Comparison of ENCODE assay signal across 15 mouse cellular contexts in genomic region chr5:148266841-148267240, GRCm38 (mm10).
DNase-seq lines count a peak whose midpoint lies in the region; ATAC-seq lines count a peak whose summit lies in the region.
"Had no signal": no experiment of that assay in that cellular context is flagged by ENCODE, and none has a peak within 500 bp of the region (broad histone marks: within the 10 kb centered on the region; RNA-seq: fewer than 3 reads in every experiment).

No protein-coding gene starts in this region.

- no peaks in the 10 kb centered on the region for H3K36me3 ChIP-seq in heart, embryonic 11.5 days (ENCODE audit: control insufficient read depth, insufficient read depth, low read length)
- no peaks in the 10 kb centered on the region for H3K36me3 ChIP-seq in midbrain, embryonic 14.5 days (ENCODE audit: control insufficient read depth, insufficient read depth, low read length)
- H3K36me3 ChIP-seq in midbrain, embryonic 11.5 days (ENCODE audit: control insufficient read depth, insufficient read depth, low read length) = no peaks in the 10 kb centered on the region
- H3K36me3 ChIP-seq in neural tube, embryonic 15.5 days = no peaks in the 10 kb centered on the region
- no peaks in the 10 kb centered on the region for H3K36me3 ChIP-seq in liver, embryonic 11.5 days (ENCODE audit: control insufficient read depth, insufficient read depth, low read length)

- H3K27ac ChIP-seq in heart, embryonic 11.5 days (ENCODE audit: low read depth, low read length) = peak overlapping the region; percentile 78; the same call in 1 of the 2 replicates
- no peak overlapping the region for H3K27ac ChIP-seq in midbrain, embryonic 14.5 days (replicated peaks; ENCODE audit: low read depth, low read length)
- no peak overlapping the region for H3K27ac ChIP-seq in midbrain, embryonic 11.5 days (ENCODE audit: low read depth, low read length)
- H3K27ac ChIP-seq in neural tube, embryonic 15.5 days (replicated peaks) = no peak overlapping the region
- H3K27ac ChIP-seq in liver, embryonic 11.5 days (ENCODE audit: low read depth, low read length) = no peak overlapping the region

- peak overlapping the region; percentile 57 for H3K4me3 ChIP-seq in heart, embryonic 11.5 days (ENCODE audit: low read depth, low read length)
- no peak overlapping the region for H3K4me3 ChIP-seq in midbrain, embryonic 14.5 days (replicated peaks; ENCODE audit: low read depth, low read length)
- no peak overlapping the region for H3K4me3 ChIP-seq in midbrain, embryonic 11.5 days (ENCODE audit: low read depth, low read length)
- H3K4me3 ChIP-seq in neural tube, embryonic 15.5 days (replicated peaks) = no peak overlapping the region
- H3K4me3 ChIP-seq in liver, embryonic 11.5 days (ENCODE audit: low read depth, low read length) = no peak overlapping the region
- H3K4me3 ChIP-seq: erythroblast, embryonic 14.5 days had no signal

- no peaks in the 10 kb centered on the region for H3K27me3 ChIP-seq in heart, embryonic 11.5 days (ENCODE audit: control insufficient read depth, insufficient read depth, low read length)
- no peaks in the 10 kb centered on the region for H3K27me3 ChIP-seq in midbrain, embryonic 14.5 days (ENCODE audit: control insufficient read depth, insufficient read depth, low read length)
- 0 out of 2 replicates have a peak, but pooled peaks cover 3% of the 10 kb centered on the region for H3K27me3 ChIP-seq in midbrain, embryonic 11.5 days (ENCODE audit: control insufficient read depth, insufficient read depth, low read length)
- no peaks in the 10 kb centered on the region for H3K27me3 ChIP-seq in neural tube, embryonic 15.5 days (replicated peaks)
- H3K27me3 ChIP-seq in liver, embryonic 11.5 days (replicated peaks; ENCODE audit: control insufficient read depth, insufficient read depth, low read length) = peaks cover 17% of the 10 kb centered on the region

- H3K9me3 ChIP-seq in heart, embryonic 11.5 days (replicated peaks; ENCODE audit: control insufficient read depth, low read length) = no peaks in the 10 kb centered on the region
- H3K9me3 ChIP-seq in midbrain, embryonic 14.5 days (ENCODE audit: control insufficient read depth, low read length) = no peaks in the 10 kb centered on the region
- H3K9me3 ChIP-seq in midbrain, embryonic 11.5 days (ENCODE audit: control insufficient read depth, low read length) = no peaks in the 10 kb centered on the region
- H3K9me3 ChIP-seq in neural tube, embryonic 15.5 days (replicated peaks) = no peaks in the 10 kb centered on the region
- H3K9me3 ChIP-seq in liver, embryonic 11.5 days (ENCODE audit: control insufficient read depth, low read length) = 0 out of 2 replicates have a peak, but pooled peaks cover 2% of the 10 kb centered on the region

- peaks cover 14% of the 10 kb centered on the region for H3K4me1 ChIP-seq in heart, embryonic 11.5 days (ENCODE audit: control insufficient read depth, insufficient read depth, low read length)
- peaks cover 12% of the 10 kb centered on the region for H3K4me1 ChIP-seq in midbrain, embryonic 14.5 days (ENCODE audit: control insufficient read depth, insufficient read depth, low read length)
- no peaks in the 10 kb centered on the region for H3K4me1 ChIP-seq in midbrain, embryonic 11.5 days (ENCODE audit: control insufficient read depth, insufficient read depth, low read length)
- peaks cover 21% of the 10 kb centered on the region for H3K4me1 ChIP-seq in neural tube, embryonic 15.5 days
- H3K4me1 ChIP-seq in liver, embryonic 11.5 days (replicated peaks; ENCODE audit: control insufficient read depth, insufficient read depth, low read length) = no peaks in the 10 kb centered on the region

- DNase-seq in heart, adult 8-10 months (ENCODE audit: low spot score) = no peak
- DNase-seq in midbrain, embryonic 14.5 days = no peak
- DNase-seq in midbrain, embryonic 11.5 days (ENCODE audit: low spot score, missing footprints) = no peak
- no peak for DNase-seq in liver, embryonic 11.5 days (ENCODE audit: low spot score)
- DNase-seq in cerebellum, postnatal 25 days = no peak
- DNase-seq: adrenal gland, adult 8-10 months; cerebellum, adult 8-10 months; gastrocnemius, postnatal 10 days; kidney, postnatal 36 days; layer of hippocampus, postnatal 36 days had no signal

- ATAC-seq in heart, embryonic 11.5 days (replicated peaks; ENCODE audit: insufficient number of reproducible peaks, low FRiP score, low TSS enrichment) = no peak
- ATAC-seq in midbrain, embryonic 14.5 days (ENCODE audit: low FRiP score, low TSS enrichment) = no peak
- ATAC-seq in midbrain, embryonic 11.5 days (ENCODE audit: low FRiP score) = no peak
- ATAC-seq in neural tube, embryonic 15.5 days (ENCODE audit: low FRiP score) = no peak
- no peak for ATAC-seq in liver, embryonic 11.5 days (replicated peaks; ENCODE audit: low FRiP score)
- no peak for ATAC-seq in monocyte, adult 5-6 weeks (replicated peaks; ENCODE audit: insufficient number of reproducible peaks, low FRiP score, low TSS enrichment, poor library complexity, severe bottlenecking)
- ATAC-seq: inflammation-experienced regulatory T-cells, adult 6 months had no signal

- H3K9ac ChIP-seq in heart, embryonic 11.5 days (ENCODE audit: low read depth, low read length) = peak overlapping the region; percentile 75
- no peak overlapping the region; the same call in 1 of the 2 replicates for H3K9ac ChIP-seq in midbrain, embryonic 14.5 days (replicated peaks; ENCODE audit: low read length)
- no peak overlapping the region for H3K9ac ChIP-seq in midbrain, embryonic 11.5 days (ENCODE audit: low read length)
- H3K9ac ChIP-seq in neural tube, embryonic 15.5 days (replicated peaks) = no peak overlapping the region
- H3K9ac ChIP-seq in liver, embryonic 11.5 days (ENCODE audit: low read depth, low read length) = no peak overlapping the region

- WGBS in heart, embryonic 11.5 days (ENCODE audit: insufficient replicate concordance) = 51% methylated on average over 2 of the region's 2 CpGs
- WGBS in midbrain, embryonic 14.5 days = 71% methylated on average over 2 of the region's 2 CpGs
- 75% methylated on average over 2 of the region's 2 CpGs for WGBS in midbrain, embryonic 11.5 days
- WGBS in neural tube, embryonic 15.5 days = 68% methylated on average over 2 of the region's 2 CpGs
- WGBS in liver, embryonic 11.5 days = 32% methylated on average over 2 of the region's 2 CpGs

- H3K4me2 ChIP-seq in heart, embryonic 11.5 days = peak overlapping the region; percentile 67
- H3K4me2 ChIP-seq in midbrain, embryonic 14.5 days (ENCODE audit: low read length) = peak overlapping the region; percentile 81; the same call in 1 of the 2 replicates
- H3K4me2 ChIP-seq in midbrain, embryonic 11.5 days = no peak overlapping the region
- H3K4me2 ChIP-seq in neural tube, embryonic 15.5 days = peak overlapping the region; percentile 67; the same call in 1 of the 2 replicates
- no peak overlapping the region for H3K4me2 ChIP-seq in liver, embryonic 11.5 days

Comparison
In these comparisons a context has a peak if more than half of its experiments do, and no peak if none do; other contexts are left out.
1. H3K4me2 ChIP-seq: peak in heart, embryonic 11.5 days (single experiment), midbrain, embryonic 14.5 days (single experiment) and neural tube, embryonic 15.5 days (single experiment); none in midbrain, embryonic 11.5 days (single experiment) and liver, embryonic 11.5 days (single experiment).